Mouse (Mus musculus): ENCODE data around the gene Apbb2. TPM values are rescaled to one million over a fixed set of nuclear protein-coding genes. Genes with fewer than 3 reads are reported as not detected.
A peak's percentile ranks its signal among the peaks of the same experiment; 100 is the strongest.

Apbb2 gene
- polyA plus RNA-seq, 1 experiment from 2014 or later: 30.9 TPM

GRCm38 (mm10) chr5:66442260-66442659 lies 176.3 kb downstream of the Apbb2 start:
- H3K4me1 ChIP-seq (ENCODE audit: control insufficient read depth in 2 of 2, insufficient read depth in 2 of 2, low read length in 2 of 2): peaks cover 5 to 19% of the 10 kb centered on the region in 2 experiments; a peak in 3 of 4 replicates
- no peaks in the 10 kb centered on the region for H3K36me3 ChIP-seq (ENCODE audit: control insufficient read depth, insufficient read depth, low read length)
- ATAC-seq (ENCODE audit: insufficient number of reproducible peaks, insufficient read depth, low FRiP score, low read depth): no peak
- H3K9me3 ChIP-seq (ENCODE audit: control insufficient read depth, low read length): no peaks in the 10 kb centered on the region
- no peaks in the 10 kb centered on the region for H3K27me3 ChIP-seq (ENCODE audit: control insufficient read depth, insufficient read depth, low read length)
- H3K27ac ChIP-seq (replicated peaks in 1 of 2; ENCODE audit: control insufficient read depth in 1 of 2, insufficient read depth in 1 of 2, low read depth in 2 of 2, low read length in 2 of 2): no peak overlapping the region
- H3K4me2 ChIP-seq (ENCODE audit: low read length): no peak overlapping the region
- H3K9ac ChIP-seq (ENCODE audit: low read length): no peak overlapping the region
- WGBS: 95% methylated on average over 7 of the region's 7 CpGs
- no peak overlapping the region for H3K4me3 ChIP-seq (ENCODE audit: control insufficient read depth in 1 of 2, insufficient read depth in 1 of 2, low read depth in 1 of 2, low read length in 2 of 2)

- H3K4me2 ChIP-seq (ENCODE audit: low read length): no peak overlapping the region
- no peak overlapping the region for H3K4me3 ChIP-seq (ENCODE audit: control insufficient read depth in 1 of 2, insufficient read depth in 1 of 2, low read depth in 1 of 2, low read length in 2 of 2)
- no peak overlapping the region for H3K27ac ChIP-seq (replicated peaks in 1 of 2; ENCODE audit: control insufficient read depth in 1 of 2, insufficient read depth in 1 of 2, low read depth in 2 of 2, low read length in 2 of 2)
- H3K9me3 ChIP-seq (ENCODE audit: control insufficient read depth, low read length): no peaks in the 10 kb centered on the region
- peaks cover 6 to 19% of the 10 kb centered on the region in 2 experiments; a peak in 3 of 4 replicates for H3K4me1 ChIP-seq (ENCODE audit: control insufficient read depth in 2 of 2, insufficient read depth in 2 of 2, low read length in 2 of 2)
- no peak for ATAC-seq (ENCODE audit: insufficient number of reproducible peaks, insufficient read depth, low FRiP score, low read depth)
- WGBS: 80% methylated on average over 2 of the region's 2 CpGs
- H3K9ac ChIP-seq (ENCODE audit: low read length): no peak overlapping the region
- H3K36me3 ChIP-seq (ENCODE audit: control insufficient read depth, insufficient read depth, low read length): no peaks in the 10 kb centered on the region
- H3K27me3 ChIP-seq (ENCODE audit: control insufficient read depth, insufficient read depth, low read length): no peaks in the 10 kb centered on the region
These were observed 181.8 kb downstream of the Apbb2 start for GRCm38 (mm10) chr5:66436791-66437246.

GRCm38 (mm10) chr5:66435158-66435557 lies 183.4 kb downstream of the Apbb2 start:
- H3K9ac ChIP-seq (ENCODE audit: low read length): no peak overlapping the region
- 96% methylated on average over 4 of the region's 4 CpGs for WGBS
- H3K36me3 ChIP-seq (ENCODE audit: control insufficient read depth, insufficient read depth, low read length): no peaks in the 10 kb centered on the region
- no peak for ATAC-seq (ENCODE audit: insufficient number of reproducible peaks, insufficient read depth, low FRiP score, low read depth)
- H3K4me3 ChIP-seq (ENCODE audit: control insufficient read depth in 1 of 2, insufficient read depth in 1 of 2, low read depth in 1 of 2, low read length in 2 of 2): no peak overlapping the region
- H3K4me1 ChIP-seq (ENCODE audit: control insufficient read depth in 2 of 2, insufficient read depth in 2 of 2, low read length in 2 of 2): peaks cover 6 to 19% of the 10 kb centered on the region in 2 experiments; a peak in 3 of 4 replicates
- H3K4me2 ChIP-seq (ENCODE audit: low read length): no peak overlapping the region
- H3K27me3 ChIP-seq (ENCODE audit: control insufficient read depth, insufficient read depth, low read length): no peaks in the 10 kb centered on the region
- no peak overlapping the region for H3K27ac ChIP-seq (replicated peaks in 1 of 2; ENCODE audit: control insufficient read depth in 1 of 2, insufficient read depth in 1 of 2, low read depth in 2 of 2, low read length in 2 of 2)
- no peaks in the 10 kb centered on the region for H3K9me3 ChIP-seq (ENCODE audit: control insufficient read depth, low read length)

- H3K36me3 ChIP-seq (ENCODE audit: control insufficient read depth, insufficient read depth, low read length): no peaks in the 10 kb centered on the region
- H3K4me1 ChIP-seq (ENCODE audit: control insufficient read depth in 2 of 2, insufficient read depth in 2 of 2, low read length in 2 of 2): no peaks in the 10 kb centered on the region
- H3K27me3 ChIP-seq (ENCODE audit: control insufficient read depth, insufficient read depth, low read length): no peaks in the 10 kb centered on the region
- H3K27ac ChIP-seq (replicated peaks in 1 of 2; ENCODE audit: control insufficient read depth in 1 of 2, insufficient read depth in 1 of 2, low read depth in 2 of 2, low read length in 2 of 2): no peak overlapping the region
- H3K9ac ChIP-seq (ENCODE audit: low read length): no peak overlapping the region
- H3K9me3 ChIP-seq (ENCODE audit: control insufficient read depth, low read length): no peaks in the 10 kb centered on the region
- WGBS: 19% methylated on average over 2 of the region's 2 CpGs
- H3K4me2 ChIP-seq (ENCODE audit: low read length): no peak overlapping the region
- H3K4me3 ChIP-seq (ENCODE audit: control insufficient read depth in 1 of 2, insufficient read depth in 1 of 2, low read depth in 1 of 2, low read length in 2 of 2): no peak overlapping the region
- ATAC-seq (ENCODE audit: insufficient number of reproducible peaks, insufficient read depth, low FRiP score, low read depth): no peak
These were observed 189.5 kb downstream of the Apbb2 start for GRCm38 (mm10) chr5:66429076-66429475.

GRCm38 (mm10) chr5:66428071-66428470 lies 190.5 kb downstream of the Apbb2 start:
- H3K9ac ChIP-seq (ENCODE audit: low read length): no peak overlapping the region
- no peak for ATAC-seq (ENCODE audit: insufficient number of reproducible peaks, insufficient read depth, low FRiP score, low read depth)
- H3K27me3 ChIP-seq (ENCODE audit: control insufficient read depth, insufficient read depth, low read length): no peaks in the 10 kb centered on the region
- no peaks in the 10 kb centered on the region for H3K36me3 ChIP-seq (ENCODE audit: control insufficient read depth, insufficient read depth, low read length)
- no peak overlapping the region for H3K4me3 ChIP-seq (ENCODE audit: control insufficient read depth in 1 of 2, insufficient read depth in 1 of 2, low read depth in 1 of 2, low read length in 2 of 2)
- no peaks in the 10 kb centered on the region for H3K4me1 ChIP-seq (ENCODE audit: control insufficient read depth in 2 of 2, insufficient read depth in 2 of 2, low read length in 2 of 2)
- no peaks in the 10 kb centered on the region for H3K9me3 ChIP-seq (ENCODE audit: control insufficient read depth, low read length)
- H3K27ac ChIP-seq (replicated peaks in 1 of 2; ENCODE audit: control insufficient read depth in 1 of 2, insufficient read depth in 1 of 2, low read depth in 2 of 2, low read length in 2 of 2): no peak overlapping the region
- H3K4me2 ChIP-seq (ENCODE audit: low read length): no peak overlapping the region

GRCm38 (mm10) chr5:66423909-66424308 lies 194.7 kb downstream of the Apbb2 start:
- no peak for ATAC-seq (ENCODE audit: insufficient number of reproducible peaks, insufficient read depth, low FRiP score, low read depth)
- WGBS: 60% methylated on average over 4 of the region's 4 CpGs
- no peak overlapping the region for H3K4me2 ChIP-seq (ENCODE audit: low read length)
- H3K27ac ChIP-seq (replicated peaks in 1 of 2; ENCODE audit: control insufficient read depth in 1 of 2, insufficient read depth in 1 of 2, low read depth in 2 of 2, low read length in 2 of 2): no peak overlapping the region
- H3K27me3 ChIP-seq (ENCODE audit: control insufficient read depth, insufficient read depth, low read length): no peaks in the 10 kb centered on the region
- H3K9me3 ChIP-seq (ENCODE audit: control insufficient read depth, low read length): no peaks in the 10 kb centered on the region
- H3K36me3 ChIP-seq (ENCODE audit: control insufficient read depth, insufficient read depth, low read length): no peaks in the 10 kb centered on the region
- H3K4me1 ChIP-seq (ENCODE audit: control insufficient read depth in 2 of 2, insufficient read depth in 2 of 2, low read length in 2 of 2): peaks cover 11 to 14% of the 10 kb centered on the region in 2 experiments
- no peak overlapping the region for H3K9ac ChIP-seq (ENCODE audit: low read length)
- no peak overlapping the region for H3K4me3 ChIP-seq (ENCODE audit: control insufficient read depth in 1 of 2, insufficient read depth in 1 of 2, low read depth in 1 of 2, low read length in 2 of 2)

GRCm38 (mm10) chr5:66423466-66423865 lies 195.1 kb downstream of the Apbb2 start:
- H3K36me3 ChIP-seq (ENCODE audit: control insufficient read depth, insufficient read depth, low read length): no peaks in the 10 kb centered on the region
- no peak overlapping the region for H3K4me2 ChIP-seq (ENCODE audit: low read length)
- 91% methylated on average over 4 of the region's 4 CpGs for WGBS
- H3K9me3 ChIP-seq (ENCODE audit: control insufficient read depth, low read length): no peaks in the 10 kb centered on the region
- peaks cover 11 to 14% of the 10 kb centered on the region in 2 experiments for H3K4me1 ChIP-seq (ENCODE audit: control insufficient read depth in 2 of 2, insufficient read depth in 2 of 2, low read length in 2 of 2)
- H3K9ac ChIP-seq (ENCODE audit: low read length): no peak overlapping the region
- H3K4me3 ChIP-seq (ENCODE audit: control insufficient read depth in 1 of 2, insufficient read depth in 1 of 2, low read depth in 1 of 2, low read length in 2 of 2): no peak overlapping the region
- H3K27me3 ChIP-seq (ENCODE audit: control insufficient read depth, insufficient read depth, low read length): no peaks in the 10 kb centered on the region
- ATAC-seq (ENCODE audit: insufficient number of reproducible peaks, insufficient read depth, low FRiP score, low read depth): no peak
- H3K27ac ChIP-seq (replicated peaks in 1 of 2; ENCODE audit: control insufficient read depth in 1 of 2, insufficient read depth in 1 of 2, low read depth in 2 of 2, low read length in 2 of 2): no peak overlapping the region

- Histone ChIP-seq H3K4me3 (ENCODE audit: control insufficient read depth in 1 of 2, insufficient read depth in 1 of 2, low read depth in 1 of 2, low read length in 2 of 2) (no peak overlapping the region), H3K9me3 (ENCODE audit: control insufficient read depth, low read length) (no peaks in the 10 kb centered on the region), H3K4me2 (ENCODE audit: low read length) (peak overlapping the region; percentile 28; the same call in 1 of the 2 replicates), H3K27ac (replicated peaks in 1 of 2; ENCODE audit: control insufficient read depth in 1 of 2, insufficient read depth in 1 of 2, low read depth in 2 of 2, low read length in 2 of 2) (no peak overlapping the region; a peak in 1 of 4 replicates), H3K27me3 (ENCODE audit: control insufficient read depth, insufficient read depth, low read length) (no peaks in the 10 kb centered on the region), H3K9ac (ENCODE audit: low read length) (no peak overlapping the region), H3K36me3 (ENCODE audit: control insufficient read depth, insufficient read depth, low read length) (no peaks in the 10 kb centered on the region), H3K4me1 (ENCODE audit: control insufficient read depth in 2 of 2, insufficient read depth in 2 of 2, low read length in 2 of 2) (peaks cover 14 to 20% of the 10 kb centered on the region in 2 experiments)
- no peak for ATAC-seq (ENCODE audit: insufficient number of reproducible peaks, insufficient read depth, low FRiP score, low read depth)
- 31% methylated on average over 4 of the region's 4 CpGs for WGBS
These were observed 196.6 kb downstream of the Apbb2 start for GRCm38 (mm10) chr5:66421954-66422353.

Data from heart, embryonic 14.5 days (tissue).